Mouse (Mus musculus): ENCODE measurements around the gene Gucy2e. TPM values are rescaled to one million over a fixed set of nuclear protein-coding genes. Genes with fewer than 3 reads are reported as not detected.

The Gucy2e gene
- polyA plus RNA-seq, 1 experiment from 2014 or later = not detected

DNA sequence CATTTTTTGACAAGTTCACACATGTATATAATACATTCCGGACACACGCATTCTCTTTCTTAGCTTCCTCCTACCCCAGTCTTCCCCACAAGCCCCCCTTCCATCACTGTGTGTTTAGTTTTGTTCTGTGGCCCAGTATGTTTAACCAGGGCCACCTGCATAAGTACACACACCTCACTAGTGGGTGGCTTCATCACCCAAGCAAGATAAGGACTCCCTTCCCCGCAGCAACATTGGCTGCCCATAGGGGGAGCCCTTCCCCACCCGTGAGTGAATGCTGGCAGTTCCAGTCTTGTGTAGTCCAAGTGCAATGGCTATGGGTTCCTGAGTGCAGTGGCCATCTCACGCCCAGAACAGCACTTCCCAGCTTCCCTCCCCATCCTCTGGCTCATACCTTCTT is 21.5 kb upstream of the Gucy2e start:
- 59% methylated on average over 5 of the region's 5 CpGs for WGBS
- Histone ChIP-seq H3K4me1 (replicated peaks) (peaks cover 3% of the 10 kb centered on the region; the same call in 1 of the 2 replicates), H3K9me3 (no peaks in the 10 kb centered on the region), H3K4me3 (replicated peaks) (no peak overlapping the region), H3K9ac (replicated peaks) (no peak overlapping the region), H3K36me3 (no peaks in the 10 kb centered on the region), H3K27ac (no peak overlapping the region), H3K27me3 (no peaks in the 10 kb centered on the region), H3K4me2 (no peak overlapping the region)
- no peak for ATAC-seq (ENCODE audit: insufficient number of reproducible peaks, insufficient read depth, low FRiP score, low TSS enrichment, low read depth)

DNA sequence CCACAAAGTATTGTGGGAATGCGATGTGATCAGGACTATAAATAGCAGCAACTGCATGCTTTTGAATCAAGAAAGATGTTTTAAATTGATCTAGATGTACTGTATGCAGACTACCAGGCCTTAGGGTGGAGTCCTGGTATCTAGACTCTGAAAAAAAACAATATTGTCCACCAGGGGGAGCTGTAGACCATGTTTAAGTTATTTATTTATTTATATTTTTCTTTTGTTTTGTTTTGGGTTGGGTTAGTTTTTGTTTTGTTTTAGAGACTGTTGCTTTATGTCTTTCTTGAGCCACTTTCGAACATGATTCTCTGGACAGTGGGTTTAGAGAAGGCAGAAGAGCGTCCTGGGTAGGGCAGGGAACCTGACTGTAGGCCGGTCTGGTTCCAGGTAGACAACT is 21.0 kb upstream of the Gucy2e start:
- ATAC-seq (ENCODE audit: insufficient number of reproducible peaks, insufficient read depth, low FRiP score, low TSS enrichment, low read depth) = no peak
- Histone ChIP-seq H3K27me3 (no peaks in the 10 kb centered on the region), H3K27ac (no peak overlapping the region), H3K36me3 (no peaks in the 10 kb centered on the region), H3K4me1 (replicated peaks) (peaks cover 7% of the 10 kb centered on the region; the same call in 1 of the 2 replicates), H3K4me2 (no peak overlapping the region), H3K9me3 (no peaks in the 10 kb centered on the region), H3K9ac (replicated peaks) (no peak overlapping the region), H3K4me3 (replicated peaks) (no peak overlapping the region)
- WGBS = 55% methylated on average over 4 of the region's 4 CpGs

GRCm38 (mm10) chr11:69257072-69257471 is 20.2 kb upstream of the Gucy2e start:
- ATAC-seq (ENCODE audit: insufficient number of reproducible peaks, insufficient read depth, low FRiP score, low TSS enrichment, low read depth) = no peak
- no peak overlapping the region for H3K27ac ChIP-seq

DNA sequence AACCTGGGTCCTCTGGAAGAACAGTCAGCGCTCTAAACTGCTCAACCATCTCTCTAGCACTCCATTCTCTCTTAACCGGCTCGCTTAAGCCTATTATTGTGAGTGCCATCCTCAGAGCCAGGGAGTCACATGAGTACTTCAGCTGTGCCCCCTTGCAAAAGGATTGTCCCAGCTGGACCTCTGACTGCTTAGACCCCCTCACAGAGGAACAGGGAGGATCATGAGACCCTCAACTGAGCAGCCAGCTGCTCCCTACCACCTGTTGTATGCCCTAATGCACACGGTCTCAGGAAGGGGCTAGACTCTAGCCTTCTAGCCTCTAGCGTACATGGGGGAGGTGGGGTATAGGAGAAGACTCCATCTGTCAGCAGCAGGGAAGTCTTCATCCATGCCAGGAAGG is 18.0 kb upstream of the Gucy2e start:
- no peak overlapping the region for H3K9ac ChIP-seq (replicated peaks)
- H3K36me3 ChIP-seq = no peaks in the 10 kb centered on the region
- no peak overlapping the region for H3K4me2 ChIP-seq
- peaks cover 7% of the 10 kb centered on the region; the same call in 1 of the 2 replicates for H3K4me1 ChIP-seq (replicated peaks)
- H3K9me3 ChIP-seq = no peaks in the 10 kb centered on the region
- no peaks in the 10 kb centered on the region for H3K27me3 ChIP-seq
- no peak for ATAC-seq (ENCODE audit: insufficient number of reproducible peaks, insufficient read depth, low FRiP score, low TSS enrichment, low read depth)
- 77% methylated on average over 5 of the region's 5 CpGs for WGBS
- H3K4me3 ChIP-seq (replicated peaks) = no peak overlapping the region
- H3K27ac ChIP-seq = no peak overlapping the region

More at GRCm38 (mm10) chr11:69257072-69257471, 20.2 kb upstream of the Gucy2e start:
- 72% methylated on average over 2 of the region's 2 CpGs for WGBS
- no peak overlapping the region for H3K9ac ChIP-seq (replicated peaks)
- no peak overlapping the region for H3K4me2 ChIP-seq
- peaks cover 7% of the 10 kb centered on the region; the same call in 1 of the 2 replicates for H3K4me1 ChIP-seq (replicated peaks)
- no peaks in the 10 kb centered on the region for H3K27me3 ChIP-seq
- no peaks in the 10 kb centered on the region for H3K9me3 ChIP-seq
- no peak overlapping the region for H3K4me3 ChIP-seq (replicated peaks)
- no peaks in the 10 kb centered on the region for H3K36me3 ChIP-seq

DNA sequence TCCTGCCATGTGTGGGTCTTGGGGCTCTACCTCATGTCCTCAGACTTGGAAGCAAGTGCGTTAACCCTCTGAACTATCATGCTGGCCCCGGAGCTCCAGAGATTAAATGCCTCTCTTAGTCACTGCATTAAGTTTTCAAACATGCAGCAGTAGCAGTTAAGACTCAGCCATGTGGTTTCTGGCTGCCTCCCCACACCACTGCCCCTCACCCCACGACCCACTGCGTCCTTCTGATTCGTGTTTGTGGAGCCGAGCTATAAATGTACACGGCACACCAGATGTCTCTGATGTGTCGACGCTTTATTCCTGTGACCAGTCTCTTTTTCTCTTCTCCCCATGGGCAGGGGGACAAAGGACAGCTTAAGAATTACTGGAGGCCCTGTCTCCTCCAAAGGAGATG is 16.3 kb upstream of the Gucy2e start:
- Histone ChIP-seq H3K27ac (0 out of 2 replicates have a peak overlapping the region, but pooled peaks have one; percentile 12), H3K9ac (replicated peaks) (no peak overlapping the region), H3K4me3 (replicated peaks) (no peak overlapping the region), H3K4me2 (no peak overlapping the region), H3K4me1 (replicated peaks) (peaks cover 7% of the 10 kb centered on the region; the same call in 1 of the 2 replicates), H3K36me3 (no peaks in the 10 kb centered on the region), H3K27me3 (peaks cover under 1% of the 10 kb centered on the region; the same call in 1 of the 2 replicates), H3K9me3 (no peaks in the 10 kb centered on the region)
- ATAC-seq (ENCODE audit: insufficient number of reproducible peaks, insufficient read depth, low FRiP score, low TSS enrichment, low read depth) = no peak
- 28% methylated on average over 9 of the region's 9 CpGs for WGBS

DNA sequence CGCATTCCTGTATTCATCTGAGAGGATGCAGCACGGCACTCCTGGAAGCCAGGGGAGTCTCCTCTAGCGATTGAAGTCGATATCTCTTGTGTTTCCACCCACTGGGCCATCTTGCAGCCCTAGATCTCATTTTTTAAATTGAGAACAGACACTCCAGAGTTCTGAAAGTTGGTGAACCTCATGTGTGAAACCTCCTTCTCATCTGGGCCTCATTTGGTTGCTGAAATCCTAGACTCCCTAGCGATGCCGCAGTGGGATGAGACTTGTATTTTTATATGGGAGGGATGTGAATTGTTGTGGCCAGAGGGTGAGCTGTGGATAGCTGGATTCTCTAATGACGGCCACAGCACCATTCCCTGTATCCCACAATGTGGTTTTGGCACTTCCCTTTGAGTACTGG is 15.1 kb upstream of the Gucy2e start:
- Histone ChIP-seq H3K27ac (0 out of 2 replicates have a peak overlapping the region, but pooled peaks have one; percentile 45), H3K4me2 (no peak overlapping the region)
- WGBS = 79% methylated on average over 7 of the region's 7 CpGs

DNA sequence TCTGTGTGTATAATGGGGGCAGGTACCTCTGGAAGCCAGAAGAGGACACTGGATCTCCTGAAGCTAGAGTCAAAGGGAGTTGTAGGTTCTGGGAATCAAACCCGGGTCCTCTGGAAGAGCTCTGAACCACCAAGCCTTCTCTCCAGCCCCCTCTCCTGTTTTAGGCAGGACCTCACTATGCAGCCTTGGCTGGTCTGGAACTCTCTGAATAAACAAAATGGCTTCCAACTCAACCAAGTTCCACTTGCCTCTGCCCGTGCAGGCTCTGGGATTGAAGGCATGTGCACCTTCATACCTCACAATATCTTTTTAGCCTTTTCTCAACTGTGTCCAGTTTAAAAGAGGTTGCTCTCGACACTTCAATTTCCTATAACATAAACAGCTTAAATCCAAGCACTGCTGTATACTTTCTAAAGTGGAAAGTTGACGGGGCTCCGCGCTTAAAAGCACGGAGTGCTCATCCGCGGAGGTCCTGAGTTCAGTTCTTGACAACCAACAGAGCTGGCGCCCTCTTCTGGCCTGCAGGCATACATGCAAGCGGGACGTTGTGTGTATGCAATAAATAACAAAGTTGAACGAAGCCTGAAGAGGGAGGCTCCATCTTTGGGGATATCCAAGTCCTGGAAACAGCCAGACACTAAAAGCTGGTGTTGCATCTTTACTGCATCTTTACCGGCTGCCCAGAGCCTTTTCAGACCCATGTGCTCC is 14.5 kb upstream of the Gucy2e start:
- no peak for ATAC-seq (ENCODE audit: insufficient number of reproducible peaks, insufficient read depth, low FRiP score, low TSS enrichment, low read depth)
- peaks cover 7% of the 10 kb centered on the region; the same call in 1 of the 2 replicates for H3K4me1 ChIP-seq (replicated peaks)
- H3K9ac ChIP-seq (replicated peaks) = no peak overlapping the region
- no peak overlapping the region for H3K4me3 ChIP-seq (replicated peaks)
- no peaks in the 10 kb centered on the region for H3K36me3 ChIP-seq
- WGBS = 57% methylated on average over 14 of the region's 14 CpGs
- H3K4me2 ChIP-seq = no peak overlapping the region
- peaks cover 15% of the 10 kb centered on the region; the same call in 1 of the 2 replicates for H3K27me3 ChIP-seq
- H3K9me3 ChIP-seq = no peaks in the 10 kb centered on the region
- H3K27ac ChIP-seq = no peak overlapping the region

More for the DNA sequence above, 15.1 kb upstream of the Gucy2e start:
- peaks cover 11% of the 10 kb centered on the region; the same call in 1 of the 2 replicates for H3K27me3 ChIP-seq
- no peaks in the 10 kb centered on the region for H3K36me3 ChIP-seq
- no peak overlapping the region for H3K4me3 ChIP-seq (replicated peaks)
- ATAC-seq (ENCODE audit: insufficient number of reproducible peaks, insufficient read depth, low FRiP score, low TSS enrichment, low read depth) = no peak
- no peak overlapping the region for H3K9ac ChIP-seq (replicated peaks)
- no peaks in the 10 kb centered on the region for H3K9me3 ChIP-seq
- H3K4me1 ChIP-seq (replicated peaks) = peaks cover 7% of the 10 kb centered on the region; the same call in 1 of the 2 replicates

DNA sequence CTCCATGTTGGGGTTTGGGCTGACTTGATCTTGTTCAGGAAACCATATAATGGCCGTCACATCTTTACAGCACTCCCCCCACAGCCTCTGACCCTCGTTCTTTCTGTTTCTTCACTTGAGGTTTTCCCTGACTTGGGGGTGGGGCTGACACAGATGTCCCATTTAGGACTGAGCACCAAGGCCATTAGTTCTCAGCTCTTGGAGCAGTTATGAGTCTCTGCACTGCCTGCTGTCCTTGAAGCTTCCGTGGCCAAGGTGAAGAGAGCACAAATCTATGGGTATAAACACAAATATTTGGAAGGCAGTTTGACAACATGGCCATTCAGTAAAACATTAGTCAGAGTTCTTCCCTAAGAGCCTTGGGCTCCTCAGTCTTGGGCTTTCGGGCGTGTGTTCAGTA is 13.3 kb upstream of the Gucy2e start:
- H3K27ac ChIP-seq = no peak overlapping the region
- H3K4me1 ChIP-seq (replicated peaks) = peaks cover 11% of the 10 kb centered on the region; the same call in 1 of the 2 replicates
- H3K4me3 ChIP-seq (replicated peaks) = no peak overlapping the region
- H3K27me3 ChIP-seq = peaks cover 15% of the 10 kb centered on the region; the same call in 1 of the 2 replicates
- H3K9me3 ChIP-seq = no peaks in the 10 kb centered on the region
- H3K4me2 ChIP-seq = no peak overlapping the region
- 76% methylated on average over 5 of the region's 5 CpGs for WGBS
- no peaks in the 10 kb centered on the region for H3K36me3 ChIP-seq
- no peak for ATAC-seq (ENCODE audit: insufficient number of reproducible peaks, insufficient read depth, low FRiP score, low TSS enrichment, low read depth)
- H3K9ac ChIP-seq (replicated peaks) = no peak overlapping the region

DNA sequence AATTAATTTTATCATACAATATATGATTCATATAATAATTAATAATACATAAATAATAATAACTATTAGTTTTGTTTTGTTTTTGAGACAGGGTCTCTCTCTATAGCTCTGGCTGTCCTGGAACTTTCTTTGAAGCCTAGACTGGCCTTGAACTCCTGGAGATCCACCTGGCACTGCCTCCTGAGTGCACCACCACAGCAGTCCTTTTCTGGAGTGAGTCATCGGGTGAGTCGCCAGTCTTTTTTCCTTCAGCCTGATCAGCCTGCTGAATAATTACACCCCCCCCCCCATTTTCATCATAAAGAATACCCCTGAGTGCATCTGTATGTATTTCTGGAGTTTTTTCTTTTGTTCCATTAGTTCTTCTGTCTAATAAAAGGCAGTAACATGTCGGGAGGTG is 12.3 kb upstream of the Gucy2e start:
- Histone ChIP-seq H3K27me3 (peaks cover 15% of the 10 kb centered on the region; the same call in 1 of the 2 replicates), H3K9me3 (no peaks in the 10 kb centered on the region)
- 78% methylated on average over 3 of the region's 3 CpGs for WGBS

GRCm38 (mm10) chr11:69245643-69246042 is 8.8 kb upstream of the Gucy2e start:
- ATAC-seq (ENCODE audit: insufficient number of reproducible peaks, insufficient read depth, low FRiP score, low TSS enrichment, low read depth) = no peak
- Histone ChIP-seq H3K27ac (no peak overlapping the region), H3K4me3 (replicated peaks) (no peak overlapping the region), H3K4me1 (replicated peaks) (peaks cover 4% of the 10 kb centered on the region; the same call in 1 of the 2 replicates), H3K9me3 (no peaks in the 10 kb centered on the region), H3K4me2 (peak overlapping the region; percentile 23), H3K9ac (replicated peaks) (no peak overlapping the region), H3K27me3 (peaks cover 15% of the 10 kb centered on the region; the same call in 1 of the 2 replicates), H3K36me3 (no peaks in the 10 kb centered on the region)
- WGBS = 35% methylated on average over 2 of the region's 2 CpGs

More for the DNA sequence above, 12.3 kb upstream of the Gucy2e start:
- peaks cover 11% of the 10 kb centered on the region; the same call in 1 of the 2 replicates for H3K4me1 ChIP-seq (replicated peaks)
- no peak overlapping the region for H3K27ac ChIP-seq
- H3K4me3 ChIP-seq (replicated peaks) = no peak overlapping the region
- H3K9ac ChIP-seq (replicated peaks) = no peak overlapping the region
- ATAC-seq (ENCODE audit: insufficient number of reproducible peaks, insufficient read depth, low FRiP score, low TSS enrichment, low read depth) = no peak
- H3K36me3 ChIP-seq = no peaks in the 10 kb centered on the region
- H3K4me2 ChIP-seq = no peak overlapping the region

DNA sequence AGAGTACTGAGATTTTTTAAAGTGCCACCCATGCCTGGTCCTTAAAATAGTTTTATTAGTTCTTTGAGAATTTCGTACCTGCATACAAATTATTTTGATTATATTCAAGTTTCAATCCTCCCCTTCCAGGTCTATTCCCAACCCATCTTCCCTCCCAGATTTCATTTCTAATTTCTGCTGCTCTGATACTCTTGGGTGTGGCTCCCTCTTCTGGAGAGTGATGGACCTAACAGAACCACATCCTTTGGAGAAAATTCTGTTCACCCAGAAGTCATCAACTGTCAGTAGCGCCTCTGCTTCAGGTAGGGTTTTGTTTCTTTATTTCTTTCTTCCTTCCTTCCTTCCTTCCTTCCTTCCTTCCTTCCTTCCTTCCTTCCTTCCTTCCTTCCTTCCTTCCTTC is 8.1 kb upstream of the Gucy2e start:
- no peaks in the 10 kb centered on the region for H3K36me3 ChIP-seq
- H3K4me2 ChIP-seq = no peak overlapping the region
- no peak overlapping the region for H3K4me3 ChIP-seq (replicated peaks)
- peaks cover 15% of the 10 kb centered on the region; the same call in 1 of the 2 replicates for H3K27me3 ChIP-seq
- no peak overlapping the region for H3K9ac ChIP-seq (replicated peaks)
- 39% methylated on average over 2 of the region's 2 CpGs for WGBS
- H3K4me1 ChIP-seq (replicated peaks) = peaks cover 4% of the 10 kb centered on the region; the same call in 1 of the 2 replicates
- H3K27ac ChIP-seq = no peak overlapping the region
- ATAC-seq (ENCODE audit: insufficient number of reproducible peaks, insufficient read depth, low FRiP score, low TSS enrichment, low read depth) = no peak
- H3K9me3 ChIP-seq = no peaks in the 10 kb centered on the region
